Mouse (Mus musculus): Measurements from ENCODE around the gene Zfp318. TPM values are rescaled to one million over a fixed set of nuclear protein-coding genes. Genes with fewer than 3 reads are reported as not detected.

Gene Zfp318
- polyA plus RNA-seq, 1 experiment from 2014 or later: 5.2 TPM

- Histone ChIP-seq H3K4me2 (peak overlapping the region; percentile 86), H3K36me3 (no peaks in the 10 kb centered on the region), H3K27me3 (replicated peaks) (peaks cover 91% of the 10 kb centered on the region), H3K4me1 (peaks cover 35% of the 10 kb centered on the region), H3K9ac (0 out of 2 replicates have a peak overlapping the region, but pooled peaks have one; percentile 76), H3K4me3 (no peak overlapping the region), H3K27ac (replicated peaks) (no peak overlapping the region), H3K9me3 (no peaks in the 10 kb centered on the region)
- ATAC-seq (ENCODE audit: extremely low read depth, insufficient number of reproducible peaks, low FRiP score, low TSS enrichment): no peak
- WGBS: 14% methylated on average over 13 of the region's 13 CpGs
Measured at GRCm38 (mm10) chr17:46453302-46453948, 69.9 kb downstream of the Zfp318 start.

GRCm38 (mm10) chr17:46453970-46454411 lies 70.5 kb downstream of the Zfp318 start:
- ATAC-seq (ENCODE audit: extremely low read depth, insufficient number of reproducible peaks, low FRiP score, low TSS enrichment): no peak
- Histone ChIP-seq H3K4me3 (peak overlapping the region; percentile 55), H3K9ac (peak overlapping the region; percentile 76), H3K36me3 (no peaks in the 10 kb centered on the region), H3K9me3 (no peaks in the 10 kb centered on the region), H3K27ac (replicated peaks) (no peak overlapping the region), H3K4me1 (peaks cover 41% of the 10 kb centered on the region), H3K4me2 (peak overlapping the region; percentile 86), H3K27me3 (replicated peaks) (peaks cover 91% of the 10 kb centered on the region)
- WGBS: 2% methylated on average over 26 of the region's 26 CpGs

GRCm38 (mm10) chr17:46454539-46454938 lies 71.0 kb downstream of the Zfp318 start:
- WGBS: 2% methylated on average over 9 of the region's 9 CpGs
- H3K9ac ChIP-seq: peak overlapping the region; percentile 76

GRCm38 (mm10) chr17:46455110-46455691 lies 71.7 kb downstream of the Zfp318 start:
- ATAC-seq (ENCODE audit: extremely low read depth, insufficient number of reproducible peaks, low FRiP score, low TSS enrichment): no peak
- Histone ChIP-seq H3K36me3 (no peaks in the 10 kb centered on the region), H3K27me3 (replicated peaks) (peaks cover 92% of the 10 kb centered on the region), H3K4me1 (peaks cover 44% of the 10 kb centered on the region), H3K9me3 (no peaks in the 10 kb centered on the region), H3K4me3 (peak overlapping the region; percentile 55), H3K27ac (replicated peaks) (no peak overlapping the region), H3K4me2 (peak overlapping the region; percentile 86), H3K9ac (peak overlapping the region; percentile 76)
- WGBS: 1% methylated on average over 33 of the region's 33 CpGs

More at GRCm38 (mm10) chr17:46454539-46454938, 71.0 kb downstream of the Zfp318 start:
- Histone ChIP-seq H3K27ac (replicated peaks) (no peak overlapping the region), H3K4me1 (peaks cover 43% of the 10 kb centered on the region), H3K4me3 (peak overlapping the region; percentile 55), H3K36me3 (no peaks in the 10 kb centered on the region), H3K27me3 (replicated peaks) (peaks cover 92% of the 10 kb centered on the region), H3K9me3 (no peaks in the 10 kb centered on the region), H3K4me2 (peak overlapping the region; percentile 86)
- ATAC-seq (ENCODE audit: extremely low read depth, insufficient number of reproducible peaks, low FRiP score, low TSS enrichment): no peak

GRCm38 (mm10) chr17:46457791-46458190 lies 74.3 kb downstream of the Zfp318 start:
- H3K36me3 ChIP-seq: no peaks in the 10 kb centered on the region
- H3K4me1 ChIP-seq: peaks cover 63% of the 10 kb centered on the region
- ATAC-seq (ENCODE audit: extremely low read depth, insufficient number of reproducible peaks, low FRiP score, low TSS enrichment): no peak
- H3K27me3 ChIP-seq (replicated peaks): peaks cover 93% of the 10 kb centered on the region
- peak overlapping the region; percentile 74 for H3K27ac ChIP-seq (replicated peaks)
- WGBS: 12% methylated on average over 10 of the region's 10 CpGs
- no peak overlapping the region for H3K4me3 ChIP-seq
- no peaks in the 10 kb centered on the region for H3K9me3 ChIP-seq
- peak overlapping the region; percentile 37; the same call in 1 of the 2 replicates for H3K4me2 ChIP-seq
- H3K9ac ChIP-seq: no peak overlapping the region

- Histone ChIP-seq H3K4me1 (peaks cover 60% of the 10 kb centered on the region), H3K4me2 (peak overlapping the region; percentile 37), H3K9ac (no peak overlapping the region), H3K9me3 (no peaks in the 10 kb centered on the region), H3K4me3 (no peak overlapping the region), H3K36me3 (no peaks in the 10 kb centered on the region), H3K27me3 (replicated peaks) (peaks cover 92% of the 10 kb centered on the region), H3K27ac (replicated peaks) (peak overlapping the region; percentile 74)
- ATAC-seq (ENCODE audit: extremely low read depth, insufficient number of reproducible peaks, low FRiP score, low TSS enrichment): peak; percentile 22; the same call in 1 of the 2 replicates
- 17% methylated on average over 3 of the region's 3 CpGs for WGBS
Measured at GRCm38 (mm10) chr17:46458439-46458838, 74.9 kb downstream of the Zfp318 start.

- peaks cover 38% of the 10 kb centered on the region for H3K4me1 ChIP-seq
- H3K27ac ChIP-seq (replicated peaks): no peak overlapping the region
- WGBS: under 1% methylated on average over 32 of the region's 32 CpGs
- H3K4me2 ChIP-seq: peak overlapping the region; percentile 80
- H3K9ac ChIP-seq: peak overlapping the region; percentile 81
- peaks cover 89% of the 10 kb centered on the region for H3K27me3 ChIP-seq (replicated peaks)
- no peak for ATAC-seq (ENCODE audit: extremely low read depth, insufficient number of reproducible peaks, low FRiP score, low TSS enrichment)
- peak overlapping the region; percentile 55 for H3K4me3 ChIP-seq
- H3K9me3 ChIP-seq: no peaks in the 10 kb centered on the region
- H3K36me3 ChIP-seq: no peaks in the 10 kb centered on the region
Measured at GRCm38 (mm10) chr17:46460673-46461072, 77.1 kb downstream of the Zfp318 start.

GRCm38 (mm10) chr17:46461347-46461746 lies 77.8 kb downstream of the Zfp318 start:
- no peaks in the 10 kb centered on the region for H3K36me3 ChIP-seq
- ATAC-seq (ENCODE audit: extremely low read depth, insufficient number of reproducible peaks, low FRiP score, low TSS enrichment): no peak
- no peaks in the 10 kb centered on the region for H3K9me3 ChIP-seq
- 11% methylated on average over 8 of the region's 8 CpGs for WGBS
- H3K4me1 ChIP-seq: peaks cover 37% of the 10 kb centered on the region
- H3K9ac ChIP-seq: peak overlapping the region; percentile 81
- peak overlapping the region; percentile 55 for H3K4me3 ChIP-seq
- H3K4me2 ChIP-seq: peak overlapping the region; percentile 80
- peaks cover 87% of the 10 kb centered on the region for H3K27me3 ChIP-seq (replicated peaks)
- H3K27ac ChIP-seq (replicated peaks): no peak overlapping the region

- WGBS: 37% methylated on average over 5 of the region's 5 CpGs
Measured at GRCm38 (mm10) chr17:46462226-46462625, 78.7 kb downstream of the Zfp318 start.

GRCm38 (mm10) chr17:46467830-46468229 lies 84.3 kb downstream of the Zfp318 start:
- Histone ChIP-seq H3K4me2 (no peak overlapping the region), H3K4me1 (no peaks in the 10 kb centered on the region), H3K27ac (replicated peaks) (no peak overlapping the region), H3K9ac (no peak overlapping the region), H3K36me3 (no peaks in the 10 kb centered on the region), H3K4me3 (no peak overlapping the region), H3K27me3 (replicated peaks) (peaks cover 39% of the 10 kb centered on the region), H3K9me3 (no peaks in the 10 kb centered on the region)
- 74% methylated on average over 9 of the region's 9 CpGs for WGBS
- ATAC-seq (ENCODE audit: extremely low read depth, insufficient number of reproducible peaks, low FRiP score, low TSS enrichment): no peak

More at GRCm38 (mm10) chr17:46462226-46462625, 78.7 kb downstream of the Zfp318 start:
- Histone ChIP-seq H3K4me2 (no peak overlapping the region), H3K36me3 (no peaks in the 10 kb centered on the region), H3K4me3 (no peak overlapping the region), H3K9me3 (no peaks in the 10 kb centered on the region), H3K4me1 (peaks cover 37% of the 10 kb centered on the region), H3K27me3 (replicated peaks) (peaks cover 88% of the 10 kb centered on the region), H3K27ac (replicated peaks) (no peak overlapping the region), H3K9ac (no peak overlapping the region)
- ATAC-seq (ENCODE audit: extremely low read depth, insufficient number of reproducible peaks, low FRiP score, low TSS enrichment): no peak
